Mouse (Mus musculus): ENCODE results near the gene Gper1.

The Gper1 gene

GRCm38 (mm10) chr5:139411665-139412314 is 11.2 kb upstream of the Gper1 start:
- no peak for DNase-seq (ENCODE audit: low spot score)

- no peak for DNase-seq (ENCODE audit: low spot score)
Measured at GRCm38 (mm10) chr5:139413545-139413944, 9.4 kb upstream of the Gper1 start.

DNA sequence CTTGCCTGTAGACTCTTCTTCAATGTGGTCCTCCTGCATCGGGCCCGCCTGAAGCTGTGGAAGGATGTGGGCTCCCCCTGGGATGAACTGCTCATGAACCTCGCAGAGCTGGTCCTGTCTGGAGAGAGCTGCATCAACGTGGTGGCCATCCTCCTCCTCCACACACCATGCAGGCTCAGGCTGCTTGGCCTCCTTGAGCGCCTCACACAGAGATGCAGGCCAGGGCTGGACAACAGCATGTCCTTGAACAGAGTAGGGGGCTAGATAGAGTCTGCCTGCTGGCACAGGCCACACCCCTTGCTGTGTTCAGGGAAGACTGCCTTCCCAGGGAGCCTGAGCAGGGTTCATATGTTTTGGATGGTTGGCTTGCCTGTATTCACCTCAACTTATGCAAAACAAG is 8.0 kb upstream of the Gper1 start:
- DNase-seq (ENCODE audit: low spot score): no peak

- no peak for DNase-seq (ENCODE audit: low spot score)
Measured at GRCm38 (mm10) chr5:139416942-139417341, 6.0 kb upstream of the Gper1 start.

- no peak for DNase-seq (ENCODE audit: low spot score)
Measured at GRCm38 (mm10) chr5:139417480-139417879, 5.5 kb upstream of the Gper1 start.

GRCm38 (mm10) chr5:139418110-139418509 is 4.8 kb upstream of the Gper1 start:
- no peak for DNase-seq (ENCODE audit: low spot score)

GRCm38 (mm10) chr5:139418633-139419032 is 4.3 kb upstream of the Gper1 start:
- no peak for DNase-seq (ENCODE audit: low spot score)

- no peak for DNase-seq (ENCODE audit: low spot score)
Measured at GRCm38 (mm10) chr5:139425198-139425597, 2.2 kb downstream of the Gper1 start.

DNA sequence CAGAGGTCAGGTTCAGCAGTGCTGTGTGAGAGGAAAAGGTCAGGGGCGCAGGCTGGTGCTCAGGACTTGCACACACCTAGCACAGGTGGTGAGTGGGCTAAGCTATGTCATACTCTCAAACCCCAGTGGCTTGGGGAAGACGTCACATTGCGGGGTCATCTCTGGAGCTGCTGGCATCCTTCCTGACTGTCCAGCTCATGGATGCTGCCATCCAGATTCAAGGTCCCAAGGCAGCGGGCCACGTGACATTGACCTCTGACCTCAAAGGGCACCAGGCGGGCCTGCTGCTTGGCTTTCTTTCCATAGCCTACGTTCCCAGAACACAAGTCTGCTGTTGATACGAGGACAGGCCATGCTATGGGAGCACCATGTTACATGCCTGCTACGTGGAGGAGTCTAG is 4.0 kb downstream of the Gper1 start:
- no peak for DNase-seq (ENCODE audit: low spot score)

DNA sequence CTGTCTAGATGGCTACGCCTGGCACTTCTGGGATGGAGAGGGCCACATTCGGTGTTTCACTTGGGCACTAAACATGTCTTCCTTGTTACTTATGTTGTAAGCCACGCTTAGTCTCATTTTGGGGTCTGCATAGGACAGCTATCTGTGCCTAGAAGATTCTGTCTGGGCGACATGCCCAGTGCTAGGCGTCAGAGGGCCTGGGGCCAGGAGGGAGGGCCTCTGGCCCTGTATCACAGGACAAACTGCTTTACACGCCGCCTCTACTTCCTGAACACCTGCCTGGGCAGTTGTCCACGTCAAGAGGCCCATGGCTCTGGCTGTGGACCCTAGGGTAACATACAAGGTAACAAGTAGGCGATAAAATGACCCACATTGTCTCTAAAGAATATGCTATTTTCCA is 5.0 kb downstream of the Gper1 start:
- DNase-seq (ENCODE audit: low spot score): no peak

- no peak for DNase-seq (ENCODE audit: low spot score)
Measured at GRCm38 (mm10) chr5:139429818-139430341, 6.9 kb downstream of the Gper1 start.

DNA sequence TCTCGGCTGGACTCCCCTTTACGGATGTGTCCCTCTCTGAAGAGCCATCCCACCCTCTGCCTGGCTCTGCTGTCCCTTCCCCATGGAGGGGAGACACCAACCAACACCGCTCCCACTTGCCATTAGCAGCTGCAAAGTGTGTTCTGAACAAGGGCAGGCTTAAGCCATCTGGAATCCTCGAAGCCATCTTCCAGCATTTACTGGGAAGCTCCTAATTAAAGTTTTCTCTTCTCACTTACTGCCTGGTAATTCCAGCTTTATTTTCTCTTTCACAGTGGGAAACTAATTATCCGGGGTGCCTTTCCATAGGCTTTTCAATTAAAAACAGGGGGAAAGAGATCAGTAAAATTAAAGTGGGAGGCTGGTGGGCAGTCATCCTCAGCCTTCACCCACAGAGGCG is 9.4 kb downstream of the Gper1 start:
- no peak for DNase-seq (ENCODE audit: low spot score)

- DNase-seq (ENCODE audit: low spot score): no peak
Measured at GRCm38 (mm10) chr5:139432747-139433508, 10.0 kb downstream of the Gper1 start.

- no peak for DNase-seq (ENCODE audit: low spot score)
Measured at GRCm38 (mm10) chr5:139433842-139434568, 11.1 kb downstream of the Gper1 start.

GRCm38 (mm10) chr5:139434940-139435339 is 12.0 kb downstream of the Gper1 start:
- no peak for DNase-seq (ENCODE audit: low spot score)

- DNase-seq (ENCODE audit: low spot score): no peak
Measured at GRCm38 (mm10) chr5:139437769-139438168, 14.8 kb downstream of the Gper1 start.

DNA sequence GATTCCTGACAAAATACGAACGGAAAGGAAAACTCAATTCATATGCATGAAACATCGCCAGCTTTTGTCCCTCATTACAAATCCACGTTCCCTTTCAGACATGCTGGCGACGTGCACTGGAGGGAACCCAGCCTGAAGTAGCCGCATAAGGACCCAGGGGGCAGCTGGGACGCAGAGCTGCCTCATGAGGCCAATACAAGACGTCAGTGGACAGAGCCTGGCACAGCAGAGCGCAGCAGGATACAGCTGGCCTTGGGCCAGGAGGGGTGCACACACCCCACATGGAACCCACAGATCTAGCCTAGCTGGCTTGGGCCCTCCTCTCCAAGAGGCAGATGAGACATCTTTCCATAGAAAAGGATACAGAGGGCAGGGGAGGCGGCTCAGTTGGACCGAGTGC is 15.5 kb downstream of the Gper1 start:
- no peak for DNase-seq (ENCODE audit: low spot score)

DNA sequence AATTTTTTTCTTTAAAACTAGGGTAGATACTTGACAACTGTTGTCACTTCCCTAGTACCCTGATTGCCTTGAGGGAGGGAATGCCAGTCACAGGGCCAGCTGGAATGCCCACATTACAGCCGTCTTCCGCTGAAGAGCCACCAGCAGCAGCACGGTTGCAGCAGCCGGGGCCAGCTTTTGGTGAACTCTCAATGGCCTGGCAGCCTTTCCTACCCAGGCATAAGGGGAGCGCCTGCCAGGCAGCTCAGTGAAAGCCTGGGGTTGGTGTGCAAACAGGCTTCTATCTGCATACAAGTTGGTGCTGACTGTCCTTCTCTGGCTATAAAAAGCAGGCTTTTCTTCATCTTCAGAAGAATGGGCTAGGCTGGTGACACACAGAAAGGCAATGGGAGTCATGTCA is 17.5 kb downstream of the Gper1 start:
- no peak for DNase-seq (ENCODE audit: low spot score)

DNA sequence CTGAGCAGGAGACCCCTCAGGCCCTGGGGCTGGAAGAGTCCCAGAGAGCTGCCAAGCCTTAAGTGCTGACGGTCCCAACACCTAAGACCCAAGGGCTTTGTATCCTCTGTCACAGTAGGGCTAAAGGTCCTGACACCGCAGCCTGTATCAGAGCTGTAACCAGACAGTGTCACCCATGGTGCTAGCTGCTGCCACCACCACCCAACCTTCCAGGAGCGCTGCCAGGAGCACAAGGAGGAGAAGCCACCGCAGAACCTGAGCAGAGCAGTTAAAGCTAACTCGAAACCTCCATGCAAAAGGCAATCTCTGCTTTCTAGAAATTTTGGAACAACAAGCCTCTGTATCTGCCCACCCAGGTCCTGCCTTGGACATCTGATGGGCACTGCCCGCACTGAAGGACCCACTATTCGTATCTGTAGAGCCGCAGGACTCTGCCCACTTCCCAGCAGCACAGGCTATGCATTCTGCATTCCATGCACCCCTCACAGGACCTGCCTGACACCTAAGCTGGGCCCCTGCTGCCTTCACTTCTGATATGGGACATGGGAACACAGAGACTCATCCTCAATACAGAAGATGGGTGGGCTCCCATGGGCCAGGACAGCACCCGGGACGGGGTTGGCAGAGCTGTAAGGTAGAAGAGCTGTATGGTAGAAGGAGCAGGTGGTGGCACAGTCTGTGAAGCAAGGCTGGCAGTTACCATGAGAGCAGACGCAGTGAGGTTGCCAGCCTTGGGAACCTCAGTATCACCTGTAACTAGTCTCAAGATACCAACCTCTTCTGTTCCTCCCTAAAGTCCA is 18.2 kb downstream of the Gper1 start:
- DNase-seq (ENCODE audit: low spot score): no peak

GRCm38 (mm10) chr5:139441726-139442018 is 18.7 kb downstream of the Gper1 start:
- no peak for DNase-seq (ENCODE audit: low spot score)

- DNase-seq (ENCODE audit: low spot score): no peak
Measured at GRCm38 (mm10) chr5:139442428-139442827, 19.5 kb downstream of the Gper1 start.

DNA sequence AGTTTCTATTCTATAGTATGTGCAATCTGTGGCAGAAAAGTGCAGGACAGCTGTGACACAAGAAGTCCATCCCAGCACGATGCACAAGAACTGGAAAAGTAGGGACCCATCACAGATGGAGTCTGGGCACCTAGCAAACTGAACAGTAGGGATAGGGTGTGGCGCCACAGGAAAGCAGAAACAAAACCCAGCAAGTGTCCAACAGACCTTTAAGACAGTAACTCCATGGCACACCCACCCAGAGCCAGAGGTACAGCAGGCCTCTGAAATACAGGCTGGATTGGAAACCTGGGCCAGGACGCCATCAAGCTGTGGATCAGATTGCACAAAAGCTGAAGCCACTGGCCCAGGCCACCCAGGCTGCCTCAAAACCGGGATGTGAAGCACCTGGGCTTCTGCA is 20.0 kb downstream of the Gper1 start:
- no peak for DNase-seq (ENCODE audit: low spot score)
